Mouse (Mus musculus): Measurements from ENCODE around the gene Auts2. TPM values are rescaled to one million over a fixed set of nuclear protein-coding genes. Genes with fewer than 3 reads are reported as not detected.

Auts2 gene
- total and polyA plus RNA-seq, 3 experiments, result not detected

DNA sequence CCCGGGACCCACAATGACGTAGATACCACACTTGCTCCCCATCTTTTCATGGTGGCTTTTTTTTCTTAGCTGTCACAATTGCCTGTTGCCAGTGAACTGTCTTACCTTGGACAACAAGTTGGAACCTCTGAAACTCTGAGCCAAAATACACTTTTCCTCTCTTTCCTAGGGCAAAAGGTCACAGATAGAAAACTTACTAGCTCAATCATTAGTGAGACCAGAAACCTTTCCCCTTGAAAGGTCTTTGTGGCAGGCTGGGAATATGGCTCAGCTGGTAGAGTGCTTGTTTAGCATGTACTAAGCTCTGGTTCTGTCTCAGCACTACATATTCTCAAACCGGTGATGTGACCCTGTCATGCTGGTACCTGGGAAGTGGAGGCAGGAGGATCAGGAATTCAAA, 93.1 kb downstream of the Auts2 start:
- Histone ChIP-seq H3K9me3 (replicated peaks; ENCODE audit: low read length) (peaks cover 55% of the 10 kb centered on the region), H3K4me3 (replicated peaks in 1 of 3; ENCODE audit: low read depth in 2 of 3, low read length in 2 of 3, poor library complexity in 1 of 3) (no peak overlapping the region), H3K27me3 (replicated peaks) (no peaks in the 10 kb centered on the region), H3K4me2 (ENCODE audit: insufficient read depth, low read depth, poor library complexity, severe bottlenecking) (no peak overlapping the region), H3K36me3 (replicated peaks in 1 of 2; ENCODE audit: control insufficient read depth in 1 of 2, insufficient read depth in 1 of 2, low read length in 1 of 2) (no peaks in the 10 kb centered on the region), H3K79me2 (replicated peaks; ENCODE audit: control insufficient read depth, extremely low read depth, insufficient read depth, poor library complexity, severe bottlenecking) (no peaks in the 10 kb centered on the region), H3K9ac (ENCODE audit: insufficient read depth, low read depth) (no peak overlapping the region), H3K4me1 (ENCODE audit: control insufficient read depth in 1 of 2, insufficient read depth in 2 of 2) (no peaks in the 10 kb centered on the region), H3K27ac (ENCODE audit: insufficient read depth, low read depth) (no peak overlapping the region)
- dilution Hi-C loops (cut with MboI; ENCODE audit: extremely low pct_ligation_motif_present, extremely low pct_unique_long_range_greater_than_20kb, low sequenced_read_pairs) (no loop called here), in situ Hi-C loops (cut with MboI; ENCODE audit: low pct_ligation_motif_present, low pct_unique_long_range_greater_than_20kb, low sequenced_read_pairs) (no loop called here)
- no peak for DNase-seq (ENCODE audit: extremely low read depth)
- no peak for TF ChIP-seq ZNF384 (IDR thresholded peaks at IDR 0.05; ENCODE audit: low read depth, low read length)
- no peak for TF ChIP-seq NELFE (IDR thresholded peaks at IDR 0.05; ENCODE audit: low read depth, low read length)
- TF ChIP-seq ETS1 (conservative IDR thresholded peaks at IDR 0.05; ENCODE audit: low read depth, low read length), result no peak
- TF ChIP-seq MYC (IDR thresholded peaks at IDR 0.05; ENCODE audit: low read depth, low read length), result no peak
- no peak for TF ChIP-seq BHLHE40 (IDR thresholded peaks at IDR 0.05; ENCODE audit: low read depth, low read length)
- TF ChIP-seq ZC3H11A (IDR thresholded peaks at IDR 0.05; ENCODE audit: low read depth, low read length), result no peak
- TF ChIP-seq MEF2A (IDR thresholded peaks at IDR 0.05; ENCODE audit: borderline replicate concordance, low read depth, low read length), result no peak
- TF ChIP-seq HCFC1 (IDR thresholded peaks at IDR 0.05; ENCODE audit: low read depth, low read length), result no peak
- no peak for TF ChIP-seq UBTF (IDR thresholded peaks at IDR 0.05; ENCODE audit: low read depth, low read length)
- TF ChIP-seq ZMIZ1 (IDR thresholded peaks at IDR 0.05; ENCODE audit: low read depth, low read length), result no peak
- no peak for TF ChIP-seq MXI1 (IDR thresholded peaks at IDR 0.05; ENCODE audit: low read depth, low read length)

DNA sequence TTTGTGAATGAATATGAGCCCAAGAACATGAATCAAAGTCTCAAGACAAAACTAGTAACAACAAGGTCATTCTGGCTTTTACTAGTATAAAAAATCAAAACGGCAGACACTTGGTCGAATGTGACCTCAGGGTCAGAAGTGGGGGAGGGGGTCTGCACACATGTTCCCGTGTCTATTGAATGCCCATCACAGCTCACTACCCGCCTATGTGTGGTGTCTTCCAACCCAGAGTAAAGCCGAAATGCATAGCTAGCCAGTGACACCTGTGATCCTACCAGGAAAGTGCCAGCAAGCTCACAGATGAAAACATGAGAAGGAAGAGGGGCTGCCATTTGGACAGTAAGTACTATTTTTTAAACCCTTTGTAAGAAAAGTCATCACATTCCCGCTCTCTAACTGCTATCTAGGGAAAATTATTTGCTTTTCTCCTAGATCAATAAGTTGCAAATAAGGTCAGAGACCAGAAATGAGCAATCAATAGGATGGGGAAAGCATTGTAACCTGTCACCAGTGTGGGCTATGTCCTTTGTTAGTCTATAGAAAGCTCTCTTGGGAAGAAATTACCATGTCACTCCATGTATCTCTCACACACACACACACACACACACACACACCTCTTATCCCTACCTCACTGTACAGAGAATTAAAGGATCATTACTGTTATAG, 94.6 kb downstream of the Auts2 start:
- TF ChIP-seq CHD2 (IDR thresholded peaks at IDR 0.05; ENCODE audit: low read length) (no peak), USF1 (IDR thresholded peaks at IDR 0.05; ENCODE audit: low read depth, low read length) (no peak), RAD21 (IDR thresholded peaks at IDR 0.05; ENCODE audit: low read depth, low read length) (no peak), IRF4 (IDR thresholded peaks at IDR 0.05; ENCODE audit: low read depth, low read length) (no peak)
- Histone ChIP-seq H3K9ac (ENCODE audit: insufficient read depth, low read depth) (no peak overlapping the region), H3K4me1 (ENCODE audit: control insufficient read depth in 1 of 2, insufficient read depth in 2 of 2) (no peaks in the 10 kb centered on the region), H3K4me2 (ENCODE audit: insufficient read depth, low read depth, poor library complexity, severe bottlenecking) (no peak overlapping the region), H3K36me3 (replicated peaks in 1 of 2; ENCODE audit: control insufficient read depth in 1 of 2, insufficient read depth in 1 of 2, low read length in 1 of 2) (no peaks in the 10 kb centered on the region), H3K79me2 (replicated peaks; ENCODE audit: control insufficient read depth, extremely low read depth, insufficient read depth, poor library complexity, severe bottlenecking) (no peaks in the 10 kb centered on the region), H3K4me3 (replicated peaks in 1 of 3; ENCODE audit: low read depth in 2 of 3, low read length in 2 of 3, poor library complexity in 1 of 3) (no peak overlapping the region), H3K9me3 (replicated peaks; ENCODE audit: low read length) (peaks cover 61% of the 10 kb centered on the region), H3K27me3 (replicated peaks) (no peaks in the 10 kb centered on the region), H3K27ac (ENCODE audit: insufficient read depth, low read depth) (no peak overlapping the region)
- dilution Hi-C loops (cut with MboI; ENCODE audit: extremely low pct_ligation_motif_present, extremely low pct_unique_long_range_greater_than_20kb, low sequenced_read_pairs) (no loop called here), in situ Hi-C loops (cut with MboI; ENCODE audit: low pct_ligation_motif_present, low pct_unique_long_range_greater_than_20kb, low sequenced_read_pairs) (no loop called here)
- no peak for DNase-seq (ENCODE audit: extremely low read depth)

All from CH12.LX (cell line).